Mouse (Mus musculus) c-Kit-positive CD71-positive TER-119-negative erythroid progenitor cells, embryonic 14.5 days (primary cell): ENCODE measurements at regions not wholly inside any gene's neighbourhood (a gene's known extent, or its start where the extent isn't known, plus 50 kb on each side); places are given as distances from the start of the nearest gene placed in this dataset.

Source experiments
- DNase-seq: peaks from one replicate; pipeline ENCODE4 v3.0.0-alpha.2; 2013; ENCODE audit warnings: low read depth

DNA sequence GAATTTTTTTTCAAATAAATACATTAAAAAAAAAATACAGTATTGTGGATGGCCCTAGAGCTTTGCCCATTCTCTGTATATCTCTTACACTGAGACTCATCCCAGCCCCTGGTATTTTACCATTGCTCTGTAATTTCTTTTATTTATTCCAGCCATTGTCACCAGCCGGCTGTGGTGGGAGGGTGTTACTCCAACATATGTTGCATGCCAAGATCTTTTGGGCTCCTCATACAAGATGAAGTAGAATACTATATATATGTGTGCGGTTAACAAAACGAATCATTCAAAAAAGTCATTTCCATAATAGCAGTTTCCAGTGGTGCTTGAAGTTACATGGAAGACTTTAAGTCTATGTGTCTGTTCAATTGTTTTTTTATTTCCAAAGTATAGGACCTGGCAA is 268.0 kb upstream of the Npvf start:
- DNase-seq = no peak

DNA sequence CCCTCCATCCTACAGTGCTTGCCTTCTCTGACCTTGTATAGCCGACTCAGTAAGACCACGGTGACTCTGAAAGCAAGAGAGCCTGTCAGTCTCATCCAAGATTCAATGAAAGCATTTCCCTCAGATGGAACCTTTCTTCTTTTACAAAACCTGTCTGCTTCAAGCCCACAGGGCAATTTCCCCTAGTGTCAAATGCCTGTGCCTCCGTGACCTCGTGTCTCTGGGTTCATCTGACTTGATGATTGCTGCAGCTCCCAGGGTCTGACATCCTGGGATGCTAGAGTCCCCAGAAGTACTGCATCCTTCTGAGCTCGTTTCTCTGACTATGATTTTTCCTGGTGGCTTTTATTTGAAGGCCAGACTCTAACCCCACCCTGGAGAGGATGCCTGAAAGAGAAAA is 270.3 kb upstream of the Npvf start:
- no peak for DNase-seq

DNA sequence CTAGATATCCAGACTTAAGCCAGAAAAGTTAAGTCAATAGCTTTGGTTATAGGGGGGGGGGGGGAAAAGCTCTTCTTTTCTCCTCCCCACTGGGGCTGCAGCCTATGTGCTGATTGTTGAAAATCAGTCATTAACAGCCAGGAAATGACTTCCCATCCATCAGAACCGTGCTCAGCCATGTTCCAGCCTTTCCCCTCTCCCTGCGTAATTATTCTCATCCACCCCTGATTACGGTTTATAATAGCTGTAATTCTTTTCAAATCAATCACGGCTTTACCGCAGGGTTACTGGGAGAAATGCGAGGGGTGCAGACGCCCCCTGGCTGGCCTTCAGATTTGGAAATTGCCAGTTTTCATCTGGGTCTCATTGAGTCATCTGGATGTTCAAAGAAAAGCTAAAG is 270.8 kb upstream of the Npvf start:
- no peak for DNase-seq

DNA sequence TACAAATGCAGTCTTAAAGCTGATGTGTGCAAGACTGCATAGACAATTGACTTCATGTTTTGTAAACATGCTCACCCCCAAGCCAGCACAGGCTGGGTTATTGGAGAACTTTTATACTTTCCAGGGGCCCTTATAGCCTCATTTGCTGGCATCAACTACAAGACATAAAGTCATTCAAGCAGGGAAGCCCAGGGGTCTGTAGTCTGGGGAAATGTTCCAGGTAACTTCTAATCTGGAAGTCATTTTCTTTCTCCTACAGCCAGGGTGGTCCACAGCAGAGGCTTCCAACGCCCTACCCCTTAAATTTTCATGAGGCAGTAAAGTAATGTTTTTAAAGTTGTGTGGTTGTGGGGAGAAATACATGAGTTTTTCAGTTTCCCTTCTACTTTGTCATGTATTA is 272.1 kb upstream of the Npvf start:
- DNase-seq = no peak

DNA sequence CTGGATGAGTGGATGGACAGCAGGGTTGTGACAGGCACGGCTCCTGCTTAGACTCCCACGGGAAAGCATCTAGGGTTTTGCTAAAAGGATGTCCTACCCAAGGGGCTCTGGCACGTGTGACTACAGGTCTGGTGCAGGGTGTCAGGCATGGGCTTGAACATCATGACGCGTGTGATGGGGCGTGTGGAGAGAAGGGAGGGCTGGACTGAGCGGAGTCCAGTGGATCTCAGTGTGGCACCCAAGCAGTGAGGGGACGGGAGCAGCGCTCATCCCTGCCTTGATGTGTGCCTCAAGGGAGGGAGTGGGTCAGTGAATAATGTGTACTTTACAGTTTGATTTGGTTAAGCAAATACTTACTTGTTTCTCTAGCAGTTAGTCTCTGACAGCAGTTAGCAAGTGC is 275.3 kb upstream of the Npvf start:
- DNase-seq = no peak

DNA sequence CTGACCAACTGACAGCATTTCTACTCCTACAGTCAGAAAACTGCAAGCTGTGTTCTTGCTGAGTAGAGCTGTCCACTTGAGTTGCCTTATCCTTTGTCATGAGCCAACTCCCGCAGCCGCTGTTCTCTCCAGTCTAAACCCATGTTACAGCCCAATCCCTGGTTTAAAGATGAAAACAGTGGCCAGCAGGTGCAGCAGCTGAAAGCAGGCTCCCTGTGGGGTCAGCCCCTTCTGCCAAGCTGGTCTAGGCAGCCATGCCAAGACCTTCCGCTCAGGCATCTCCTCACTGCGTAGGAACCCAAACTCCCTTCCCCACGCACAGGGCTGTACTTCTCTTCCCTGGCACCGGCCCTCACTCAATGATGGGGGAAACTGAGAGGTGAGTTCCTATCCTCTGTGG is 279.3 kb upstream of the Npvf start:
- no peak for DNase-seq

DNA sequence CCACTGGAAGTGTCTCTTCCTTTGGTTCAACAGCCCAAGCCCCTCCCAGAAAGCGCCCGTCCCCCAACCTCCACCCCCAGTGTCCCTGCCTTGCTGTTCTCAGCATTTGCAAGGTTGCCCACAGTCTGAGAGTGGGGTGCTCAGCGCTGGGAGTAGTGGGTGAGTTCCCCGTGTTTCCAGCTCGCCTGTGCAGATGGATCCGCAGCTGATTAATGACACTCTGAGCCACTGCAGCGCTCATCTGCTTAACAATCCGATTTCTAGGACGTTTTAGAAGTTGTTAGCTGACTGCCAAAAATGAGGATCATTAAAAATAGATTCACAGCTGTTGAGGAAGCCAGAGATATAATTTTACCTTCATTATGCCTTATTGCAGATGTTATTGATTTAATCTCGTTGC is 280.0 kb upstream of the Npvf start:
- DNase-seq = no peak

DNA sequence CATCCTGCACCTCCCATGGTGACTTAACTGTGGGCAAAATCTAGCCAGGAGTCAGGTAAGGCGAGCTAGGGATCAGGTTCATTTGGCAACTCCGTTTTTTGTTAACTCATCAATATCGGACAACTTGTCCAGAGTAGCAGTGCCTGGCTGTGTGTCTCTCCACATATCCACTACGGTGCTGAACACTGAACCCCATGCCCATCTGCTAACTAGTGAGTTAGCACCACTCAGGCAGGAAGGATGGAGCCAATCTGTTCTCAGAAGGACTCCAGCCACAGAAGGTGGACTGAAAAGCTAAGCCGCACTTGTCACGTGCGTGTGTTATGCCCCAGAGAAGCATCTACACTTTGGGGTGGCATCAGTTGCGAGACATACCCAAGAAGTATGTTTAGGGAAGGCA is 282.1 kb upstream of the Npvf start:
- DNase-seq = no peak

DNA sequence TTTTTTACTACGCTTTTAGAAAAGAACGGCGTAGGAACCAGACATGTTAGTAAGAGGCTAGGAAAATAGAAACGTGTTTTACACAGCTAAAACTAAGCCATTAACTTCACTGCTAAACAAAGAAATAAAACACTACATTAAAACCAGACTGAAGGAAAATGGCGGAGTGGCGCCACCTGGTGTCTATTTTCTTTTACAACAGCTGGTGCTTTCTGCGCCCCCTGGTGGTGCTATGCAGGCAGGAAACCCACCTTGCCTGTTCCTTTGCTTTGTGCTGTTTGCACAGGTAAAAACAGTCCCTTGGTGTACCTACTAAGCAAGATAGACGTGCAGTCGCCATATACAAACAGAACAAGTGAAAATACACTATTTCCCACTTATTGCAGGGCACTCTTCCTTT is 282.9 kb upstream of the Npvf start:
- peak; percentile 46 for DNase-seq

DNA sequence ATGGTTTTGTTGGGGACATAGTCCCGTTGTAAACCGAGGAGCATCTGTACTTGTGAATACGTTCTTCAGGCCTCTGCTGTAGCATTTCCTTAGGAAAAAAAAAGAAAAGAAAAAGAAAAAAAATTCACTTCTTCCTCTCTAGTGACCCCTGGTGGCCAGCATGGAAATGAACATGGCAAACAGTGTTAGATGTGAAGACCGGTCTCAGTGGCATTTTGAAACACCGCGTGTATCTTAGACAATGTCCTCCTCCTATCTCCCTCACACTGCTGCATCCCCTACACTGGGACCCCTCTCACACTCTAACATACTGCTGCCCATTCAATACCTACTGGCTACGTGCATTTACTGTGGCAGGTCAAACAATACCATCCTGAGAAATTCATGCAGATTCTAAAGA is 284.6 kb upstream of the Npvf start:
- DNase-seq = no peak

DNA sequence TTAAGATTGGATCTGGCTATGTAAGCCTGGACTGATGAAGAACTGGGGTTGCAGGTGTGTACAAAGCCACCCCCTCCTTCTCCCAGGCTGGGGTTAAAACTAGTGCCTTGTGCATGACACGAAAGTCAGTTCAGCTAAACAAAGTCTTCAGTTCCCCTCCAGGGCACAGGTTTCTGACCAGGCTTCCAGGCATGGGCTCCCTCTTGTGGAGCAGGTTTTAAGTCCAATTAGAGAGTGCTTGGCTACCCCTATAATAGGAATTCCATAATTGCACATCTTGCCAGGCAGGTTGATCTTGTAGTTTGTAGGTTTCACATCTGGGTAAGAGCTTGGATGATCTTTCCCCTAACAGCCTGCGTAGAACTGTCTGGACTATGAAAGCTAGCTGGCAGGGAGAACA is 285.2 kb upstream of the Npvf start:
- DNase-seq = no peak

DNA sequence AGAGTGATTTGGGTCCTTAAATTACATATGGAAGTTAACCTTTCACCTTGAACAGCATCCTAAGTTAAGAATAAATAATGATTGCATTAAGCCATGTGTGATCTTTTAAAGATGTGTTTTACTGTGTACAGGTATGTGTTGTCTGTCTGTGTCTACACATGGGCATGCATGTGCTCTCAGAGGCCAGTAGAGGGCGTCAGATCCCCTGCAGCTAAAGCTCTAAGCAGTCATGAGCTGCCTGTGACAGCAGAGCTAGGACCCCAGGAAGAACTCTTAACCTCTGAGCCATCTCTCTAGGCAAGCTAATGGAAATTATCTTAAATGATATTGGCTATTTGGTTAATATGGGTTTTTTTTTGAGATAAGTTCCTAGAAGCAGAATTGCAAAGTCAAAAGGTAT is 285.9 kb upstream of the Npvf start:
- DNase-seq = no peak

DNA sequence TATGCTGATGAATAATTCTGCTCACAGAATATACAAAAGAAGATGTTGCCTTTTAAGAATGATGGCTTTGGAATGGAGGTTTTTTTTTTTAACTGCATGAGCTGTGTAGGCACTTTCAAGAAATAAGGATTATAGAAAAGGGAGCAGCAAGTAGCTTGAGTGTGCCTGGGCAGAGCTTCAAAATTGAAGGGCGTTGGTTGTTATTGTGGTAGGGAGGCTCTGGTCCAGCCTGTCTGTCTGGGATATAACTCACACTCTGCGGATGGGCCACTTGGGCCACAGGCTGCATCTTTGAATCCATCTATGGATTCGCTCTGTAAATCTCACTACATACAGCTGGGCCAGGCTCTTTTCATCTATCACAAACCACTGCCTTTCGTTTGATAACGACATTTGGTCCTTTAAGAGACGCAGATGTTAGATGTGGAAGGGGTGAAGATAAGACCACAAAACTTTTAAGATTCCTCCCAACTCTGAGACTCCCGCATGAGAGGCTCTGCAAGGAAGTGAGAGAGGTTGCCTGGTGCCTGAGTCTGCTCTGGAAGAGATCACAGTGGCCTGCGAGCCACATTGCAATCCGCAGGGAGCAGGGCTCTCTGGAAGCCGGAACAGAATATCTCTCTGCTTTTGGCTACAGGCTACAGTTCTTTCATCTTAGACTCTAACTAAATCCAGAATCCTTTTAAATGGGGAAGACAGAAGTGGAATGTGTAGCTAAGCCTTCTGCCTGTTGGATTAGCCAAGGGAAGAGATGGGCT is 286.6 kb upstream of the Npvf start:
- no peak for DNase-seq

DNA sequence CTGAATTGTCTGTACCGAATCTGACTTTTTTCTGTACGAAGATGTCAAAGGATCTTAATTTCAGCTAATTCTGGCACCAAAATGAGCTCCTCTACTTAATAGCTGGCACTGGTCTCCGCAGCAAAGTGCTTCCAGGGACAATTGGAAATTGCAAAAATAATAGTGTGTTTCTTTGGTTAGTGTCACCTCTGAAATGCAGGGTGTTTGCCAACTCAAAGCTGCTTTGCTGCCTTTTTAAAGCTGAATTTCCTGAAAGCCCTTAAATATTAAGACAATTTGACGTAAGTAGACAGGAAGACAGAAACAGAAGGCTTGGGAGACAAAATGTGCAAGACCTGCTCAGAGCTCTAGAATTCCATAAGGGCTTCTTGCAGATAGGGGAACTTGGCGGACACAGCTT is 288.5 kb upstream of the Npvf start:
- DNase-seq = no peak

DNA sequence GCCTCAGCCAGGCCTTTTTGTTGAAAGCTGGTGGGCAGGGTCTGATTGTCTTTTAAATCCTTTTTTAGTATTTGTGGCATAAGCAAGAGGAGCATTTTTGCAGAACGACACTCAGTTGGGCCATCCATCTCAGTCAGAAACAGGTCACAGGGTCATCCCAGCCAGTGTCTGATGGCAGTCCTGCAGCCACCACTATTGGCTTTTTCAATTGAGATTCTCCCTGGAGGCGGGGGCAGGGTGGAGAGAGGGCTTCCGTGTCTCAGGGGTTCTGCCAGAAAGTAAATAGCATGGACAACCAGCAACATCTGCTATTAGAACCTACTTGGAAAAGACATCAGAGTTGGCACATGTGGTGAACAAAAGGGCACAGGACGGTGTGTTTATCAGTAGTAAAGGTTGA is 293.8 kb upstream of the Npvf start:
- DNase-seq = no peak

DNA sequence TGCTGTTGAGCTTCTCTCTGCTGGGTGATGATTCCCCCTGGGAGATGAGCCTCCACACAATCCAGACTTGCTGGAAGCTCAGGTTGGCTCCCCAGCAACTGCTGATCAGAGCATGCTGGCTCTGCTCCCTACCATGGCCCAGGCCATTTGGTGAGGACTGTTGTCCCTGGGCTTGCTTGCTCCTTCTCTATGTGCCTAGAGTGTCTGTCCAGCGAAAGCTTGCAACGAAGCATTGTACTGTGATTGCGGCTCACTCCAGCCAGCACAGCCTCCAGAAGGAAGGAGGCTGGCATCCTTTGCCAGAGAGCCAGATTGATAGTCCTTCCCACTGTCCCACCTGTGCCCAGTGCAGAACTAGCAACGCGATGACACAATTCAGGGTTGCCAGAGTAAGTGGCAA is 295.1 kb upstream of the Npvf start:
- no peak for DNase-seq

DNA sequence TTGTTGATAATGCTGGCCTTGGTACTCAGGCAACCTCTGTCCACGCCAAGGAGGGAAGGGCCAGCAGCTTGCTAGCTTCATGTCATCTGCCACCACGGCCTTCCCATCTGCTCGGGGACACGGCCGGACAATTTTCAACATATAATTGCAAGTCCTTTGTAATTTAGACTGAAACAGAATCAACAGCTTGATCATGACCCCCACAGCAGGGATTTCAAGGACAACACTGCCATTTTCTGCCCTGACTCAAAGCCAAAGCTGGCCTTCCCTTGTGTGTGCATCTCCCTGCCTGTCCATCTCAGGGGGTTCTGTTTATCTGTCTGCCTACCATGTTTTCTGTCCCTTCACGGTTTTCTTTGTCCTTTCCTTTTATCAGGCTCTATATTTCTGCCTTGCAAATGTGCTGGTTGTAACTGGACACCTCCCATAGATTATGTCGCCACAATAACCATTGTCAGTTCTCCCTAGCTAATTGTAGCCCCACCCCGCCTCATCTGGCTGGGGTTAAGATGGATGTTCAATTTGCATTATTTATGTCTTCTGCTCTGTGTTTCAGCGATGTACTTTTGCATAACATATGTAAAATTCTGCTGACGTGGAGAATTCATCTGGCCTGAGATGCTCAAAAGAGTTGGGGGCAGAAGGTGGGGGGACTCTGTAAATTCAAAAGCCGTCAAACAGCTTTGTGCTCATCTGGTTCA is 295.8 kb upstream of the Npvf start:
- no peak for DNase-seq

DNA sequence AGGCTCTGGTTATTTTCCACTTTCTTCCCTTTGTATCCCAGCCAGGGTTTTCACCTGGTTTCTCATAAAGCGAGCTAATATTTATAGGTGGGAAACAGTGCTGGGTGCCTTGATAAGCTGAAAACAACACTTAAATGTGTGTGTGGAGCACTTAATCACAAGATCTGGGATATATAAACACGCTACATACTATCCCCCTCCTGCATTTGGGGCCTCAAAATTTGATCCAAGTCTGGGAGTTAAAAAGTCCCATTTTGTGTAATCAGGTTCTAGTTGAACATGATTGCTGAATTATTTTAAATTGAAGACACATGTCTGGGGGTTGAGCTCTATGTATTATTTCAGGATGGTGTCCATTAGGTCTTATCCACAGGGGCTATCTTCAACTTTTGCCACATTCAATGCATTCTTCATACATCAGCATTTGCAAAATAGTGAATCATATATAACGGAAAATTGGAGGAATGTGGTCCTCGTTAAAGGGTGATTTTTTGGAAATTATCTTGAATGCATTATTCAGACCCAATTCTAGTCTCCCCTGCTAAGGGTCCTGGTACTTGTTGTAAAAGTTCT is 303.2 kb upstream of the Npvf start:
- no peak for DNase-seq

DNA sequence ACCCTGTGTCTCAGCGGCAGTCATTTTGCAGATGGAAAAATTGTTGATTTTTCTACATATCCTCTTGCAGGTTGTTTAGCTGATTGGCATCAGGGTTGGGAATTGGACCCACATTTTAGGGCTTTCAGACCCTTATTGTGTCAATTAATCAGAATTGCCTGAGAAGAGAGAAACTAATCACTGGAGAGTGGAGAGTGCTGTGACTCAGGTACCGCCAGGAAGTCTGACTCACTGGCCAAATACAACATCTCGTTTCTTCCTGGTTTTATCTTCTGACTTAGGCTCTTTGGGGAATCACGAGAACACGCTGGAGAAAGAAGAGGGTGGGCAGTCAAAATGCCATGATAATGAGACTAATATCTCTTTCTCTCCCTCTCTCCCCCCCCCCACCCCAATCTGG is 306.1 kb upstream of the Npvf start:
- DNase-seq = no peak

DNA sequence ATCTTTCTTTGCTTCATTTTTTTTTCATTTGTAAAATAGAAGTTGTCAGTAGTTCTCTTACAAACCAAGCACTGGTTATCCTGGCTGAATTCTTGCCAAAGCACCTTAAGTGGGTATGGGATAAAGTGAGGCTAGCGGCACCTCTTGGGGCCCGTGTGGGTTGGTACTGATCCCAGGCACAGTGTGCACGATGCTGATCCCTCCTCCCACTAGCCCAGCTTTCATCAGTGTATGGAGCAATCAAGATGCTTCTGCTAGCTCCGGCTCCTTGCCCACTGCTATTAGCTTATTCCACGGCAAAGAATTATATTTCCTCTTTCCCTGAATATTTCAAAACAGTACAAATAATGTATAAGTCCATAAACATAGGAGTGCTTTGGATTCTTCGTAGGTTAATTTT is 307.4 kb upstream of the Npvf start:
- no peak for DNase-seq

DNA sequence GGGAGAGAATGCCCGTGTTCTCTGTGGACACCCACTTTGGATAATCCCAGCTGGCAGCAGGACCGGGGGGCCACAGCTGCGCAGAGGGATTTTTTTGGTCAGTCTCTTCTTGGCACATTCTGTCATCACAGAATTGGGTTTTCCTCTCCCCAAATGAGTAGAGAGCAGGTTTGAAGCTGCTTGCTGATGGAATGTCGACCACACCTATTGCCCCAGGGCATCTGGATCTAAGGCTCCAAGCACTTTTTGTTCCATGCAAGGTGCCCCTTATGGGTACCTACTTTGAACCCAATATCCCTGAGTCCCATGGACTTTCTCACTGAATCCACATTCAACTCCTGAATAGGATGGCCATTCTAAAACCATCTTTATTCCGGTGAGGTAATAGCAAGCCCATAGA is 314.3 kb upstream of the Npvf start:
- DNase-seq = no peak

DNA sequence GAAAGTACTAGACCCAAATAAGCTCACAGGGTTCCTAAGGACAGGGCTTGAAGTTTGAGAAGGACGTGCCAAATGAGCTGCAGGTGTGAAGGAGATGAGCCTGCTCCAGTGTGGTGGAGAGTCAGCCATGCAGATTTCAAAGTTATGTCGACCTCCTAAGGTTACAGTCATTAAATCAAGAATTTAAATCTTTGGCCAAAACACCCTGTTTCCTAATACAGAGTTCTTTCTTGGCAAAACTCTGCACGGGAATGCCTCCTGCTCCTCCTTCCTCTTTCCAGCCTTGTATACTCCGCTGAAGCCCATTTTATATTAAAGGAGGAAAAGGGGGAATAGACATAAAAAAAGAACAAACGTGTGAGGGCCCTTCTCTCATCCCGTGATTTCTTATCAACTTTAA is 315.1 kb upstream of the Npvf start:
- DNase-seq = no peak

DNA sequence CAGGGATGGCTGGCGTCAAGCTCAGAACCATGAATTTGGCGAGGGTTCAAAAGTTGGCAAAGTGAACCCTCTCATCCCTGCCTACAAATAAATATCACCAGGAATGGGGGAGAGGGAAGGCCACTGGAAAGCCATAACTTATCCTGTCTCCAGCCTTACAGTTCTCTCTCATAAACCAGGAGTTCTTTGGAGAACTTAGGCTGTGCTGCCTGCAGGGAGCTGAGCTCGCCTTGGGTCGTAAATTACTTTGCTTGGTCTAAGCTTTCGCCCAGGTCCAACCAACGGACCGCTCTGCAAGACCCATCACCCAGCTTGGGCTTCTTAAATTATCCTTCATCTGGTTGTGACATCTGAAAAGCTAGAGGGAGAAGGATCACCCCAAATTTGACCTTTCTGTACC is 315.8 kb upstream of the Npvf start:
- no peak for DNase-seq

DNA sequence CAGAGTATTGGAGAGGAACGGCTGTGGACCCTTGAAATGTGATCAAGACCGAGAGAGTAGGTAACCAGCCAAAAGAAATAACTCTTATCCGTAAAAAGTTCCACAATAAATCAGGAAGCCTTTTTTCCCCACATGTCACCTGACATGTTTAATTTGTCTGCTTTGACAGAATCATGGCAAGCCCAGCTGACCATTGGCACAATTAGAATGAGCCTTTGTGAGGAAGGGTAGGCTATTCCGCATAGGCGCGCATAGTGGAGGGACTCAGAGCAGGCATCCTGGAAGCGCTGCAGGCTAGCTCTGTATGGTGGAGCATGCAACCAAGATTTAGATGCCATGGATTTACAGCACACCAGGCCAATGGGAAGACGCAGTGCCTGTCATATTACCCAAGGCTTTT is 316.5 kb upstream of the Npvf start:
- no peak for DNase-seq
